Mouse (Mus musculus): ENCODE results near the gene Ak9.

Gene Ak9

DNA sequence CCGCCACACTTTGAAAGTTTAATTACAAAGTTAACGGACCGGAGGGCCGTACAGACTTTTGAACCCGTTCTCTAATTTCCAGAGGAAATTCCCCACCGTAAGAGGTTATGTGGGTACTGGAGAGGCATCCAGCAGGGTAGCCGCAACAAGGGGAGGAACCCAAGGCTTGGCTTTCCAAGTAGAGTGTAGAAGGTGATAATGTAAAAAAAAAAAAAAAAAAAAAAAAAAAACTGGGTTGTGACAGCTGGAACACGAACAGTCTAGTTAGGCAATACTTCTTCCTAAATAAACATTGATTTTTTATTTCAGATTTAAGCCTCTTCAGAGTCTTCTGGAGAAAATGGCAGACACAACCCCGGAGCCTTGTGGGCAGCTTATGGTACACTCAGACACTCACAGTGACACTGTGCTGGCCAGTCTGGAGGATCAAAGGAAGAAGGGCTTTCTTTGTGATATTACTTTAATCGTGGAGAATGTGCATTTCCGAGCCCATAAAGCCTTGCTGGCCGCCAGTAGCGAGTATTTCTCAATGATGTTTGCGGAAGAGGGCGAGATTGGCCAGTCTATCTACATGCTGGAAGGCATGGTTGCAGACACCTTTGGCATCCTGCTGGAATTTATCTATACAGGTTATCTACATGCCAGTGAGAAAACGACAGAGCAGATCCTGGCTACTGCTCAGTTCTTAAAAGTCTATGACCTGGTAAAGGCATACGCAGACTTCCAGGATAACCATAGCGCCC, 147.2 kb downstream of the Ak9 start:
- no peak for DNase-seq (ENCODE audit: low read depth, low spot score)

DNA sequence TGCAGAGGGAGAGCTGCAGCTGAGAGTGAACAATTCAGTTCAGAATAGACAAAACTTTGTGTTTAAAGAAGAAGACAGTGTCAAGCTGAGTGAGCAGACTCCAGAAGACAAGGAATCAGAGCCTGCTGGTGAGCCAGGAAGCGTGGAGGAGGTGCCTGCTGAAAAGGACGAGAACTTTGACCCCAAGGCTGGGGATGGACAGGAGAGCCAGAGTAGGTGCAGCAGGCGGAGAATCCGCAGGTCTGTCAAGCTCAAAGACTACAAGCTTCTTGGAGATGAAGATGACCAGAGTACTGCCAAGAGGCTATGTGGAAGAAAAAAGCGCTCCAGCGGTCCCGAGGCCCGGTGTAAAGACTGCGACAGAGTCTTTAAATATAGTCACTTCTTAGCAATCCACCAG, 147.9 kb downstream of the Ak9 start:
- no peak for DNase-seq (ENCODE audit: low read depth, low spot score)

DNA sequence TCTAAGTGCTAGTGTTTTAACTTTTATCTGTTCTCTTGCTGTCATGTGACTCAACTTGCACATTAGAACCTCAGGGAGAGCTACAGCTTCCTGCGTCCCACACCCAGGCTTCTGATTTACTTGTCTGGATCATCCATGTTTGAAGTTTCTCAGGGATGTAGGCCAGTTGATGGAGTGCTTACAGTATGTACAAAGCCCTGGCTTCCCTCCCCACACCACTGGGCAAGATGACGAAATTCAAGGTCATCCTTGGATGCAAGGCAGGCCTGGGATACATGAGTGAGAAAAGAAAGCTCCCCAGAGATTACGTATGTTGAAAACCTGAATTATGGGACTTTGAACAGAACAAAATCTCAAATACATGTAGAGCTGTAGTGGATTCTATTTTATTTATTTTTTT, 149.0 kb downstream of the Ak9 start:
- no peak for DNase-seq (ENCODE audit: low read depth, low spot score)

DNA sequence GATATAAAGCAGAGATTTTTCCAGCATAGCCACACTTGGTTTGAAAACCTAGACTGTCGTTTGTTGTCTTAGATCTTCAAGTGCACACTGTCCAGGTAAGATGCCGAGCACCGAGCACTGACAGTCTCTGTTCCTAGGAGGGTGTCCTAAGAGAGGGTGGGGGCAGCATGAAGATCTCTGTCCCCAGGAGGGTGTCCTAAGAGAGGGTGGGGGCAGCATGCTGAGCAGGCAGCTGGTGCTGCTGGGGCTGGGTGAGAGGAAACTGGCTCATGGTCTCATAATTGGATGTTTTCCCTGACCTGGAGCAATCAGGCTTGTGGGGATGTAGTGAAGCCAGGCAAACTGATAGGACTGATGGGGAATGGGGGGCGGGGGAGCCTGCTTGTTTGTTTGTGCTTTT, 156.2 kb downstream of the Ak9 start:
- DNase-seq (ENCODE audit: low read depth, low spot score), result no peak

DNA sequence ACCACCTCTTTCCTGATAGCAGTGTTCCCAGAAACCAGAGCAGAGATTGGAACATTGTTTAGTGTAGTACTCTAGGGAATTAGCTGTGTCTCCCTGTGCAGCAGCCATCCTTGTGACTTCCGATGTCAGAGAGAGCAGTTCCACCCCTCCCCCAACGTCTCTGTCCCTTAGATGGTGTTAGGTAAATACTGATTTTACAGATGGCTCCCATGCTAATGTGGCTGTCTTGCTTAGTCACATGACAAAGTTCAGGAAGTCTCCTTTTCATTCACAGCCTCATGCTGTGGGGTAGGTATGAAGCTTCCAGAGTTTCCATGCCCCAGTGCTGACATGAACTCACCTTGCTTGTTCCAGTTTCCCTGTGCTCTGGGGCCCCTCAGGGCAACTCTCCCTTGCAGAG, 156.7 kb downstream of the Ak9 start:
- no peak for DNase-seq (ENCODE audit: low read depth, low spot score)

DNA sequence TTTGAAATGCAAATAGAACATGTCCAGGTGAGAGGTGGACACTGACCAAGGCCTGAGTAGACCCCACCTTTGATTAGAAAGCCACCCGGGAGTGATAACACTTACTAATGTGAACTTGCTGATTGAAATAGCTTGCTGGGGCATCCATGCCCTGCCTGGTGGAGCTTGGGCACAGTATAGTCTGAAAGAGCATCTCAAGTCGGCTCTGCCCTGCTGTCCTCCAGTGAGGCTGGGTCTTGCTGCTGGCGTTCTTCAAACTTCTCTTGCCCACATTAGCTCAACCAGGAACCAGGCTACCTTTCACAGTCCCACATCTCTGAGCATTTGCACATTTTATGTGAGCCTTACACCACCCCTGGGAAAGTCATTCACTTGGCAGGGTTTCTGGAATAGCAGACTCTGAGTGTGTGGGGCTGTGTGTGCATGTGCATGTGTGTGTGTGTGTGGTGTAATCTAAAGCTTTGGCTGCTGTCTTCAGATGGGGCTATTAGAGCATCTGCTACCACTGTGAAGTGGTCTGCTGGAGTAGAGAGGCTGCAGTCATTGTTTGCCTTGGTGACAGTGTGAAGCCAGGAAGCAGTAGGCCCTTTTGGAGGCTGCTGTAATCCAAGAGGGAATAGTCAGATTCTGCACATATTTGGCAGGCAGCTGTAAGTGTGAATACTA, 157.4 kb downstream of the Ak9 start:
- no peak for DNase-seq (ENCODE audit: low read depth, low spot score)

DNA sequence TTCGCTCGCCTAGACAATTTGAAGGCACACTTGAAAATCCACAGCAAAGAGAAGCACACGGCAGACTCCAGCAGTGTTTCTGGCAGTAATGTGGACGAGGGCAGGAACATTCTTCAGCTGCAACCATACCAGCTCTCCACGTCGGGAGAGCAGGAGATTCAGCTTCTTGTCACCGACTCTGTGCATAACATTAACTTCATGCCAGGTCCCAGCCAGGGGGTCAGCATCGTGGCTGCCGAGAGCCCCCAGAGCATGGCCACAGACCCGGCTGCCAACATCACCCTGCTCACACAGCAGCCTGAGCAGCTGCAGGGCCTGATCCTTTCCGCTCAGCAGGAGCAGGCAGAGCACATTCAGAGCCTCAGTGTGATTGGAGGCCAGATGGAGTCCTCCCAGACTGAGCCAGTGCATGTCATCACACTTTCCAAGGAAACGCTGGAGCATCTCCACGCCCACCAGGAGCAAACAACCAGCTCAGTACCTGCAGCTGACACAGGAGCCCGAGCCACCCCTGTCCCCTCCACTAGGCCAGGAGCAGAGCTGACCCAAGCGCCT, 160.7 kb downstream of the Ak9 start:
- no peak for DNase-seq (ENCODE audit: low read depth, low spot score)

DNA sequence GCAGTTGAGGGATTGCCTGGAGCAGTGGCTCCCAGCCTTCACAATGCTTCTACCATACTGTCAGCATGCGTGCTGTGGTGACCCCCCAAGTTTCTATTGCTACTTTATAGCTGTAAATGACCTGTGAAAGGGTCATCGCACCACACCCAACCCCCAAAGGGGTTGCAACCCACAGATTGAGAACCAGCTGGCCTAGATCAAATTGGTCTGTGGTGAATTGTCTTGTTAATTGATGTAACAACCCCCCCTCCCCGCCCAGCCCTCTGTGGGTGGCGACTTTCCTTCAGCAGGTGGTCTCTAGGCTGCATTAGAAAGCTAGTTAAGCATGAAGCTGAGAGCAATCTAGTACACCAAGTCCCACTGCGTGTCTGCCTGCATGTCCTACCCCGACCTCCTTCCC, 163.5 kb downstream of the Ak9 start:
- DNase-seq (ENCODE audit: low read depth, low spot score), result no peak

DNA sequence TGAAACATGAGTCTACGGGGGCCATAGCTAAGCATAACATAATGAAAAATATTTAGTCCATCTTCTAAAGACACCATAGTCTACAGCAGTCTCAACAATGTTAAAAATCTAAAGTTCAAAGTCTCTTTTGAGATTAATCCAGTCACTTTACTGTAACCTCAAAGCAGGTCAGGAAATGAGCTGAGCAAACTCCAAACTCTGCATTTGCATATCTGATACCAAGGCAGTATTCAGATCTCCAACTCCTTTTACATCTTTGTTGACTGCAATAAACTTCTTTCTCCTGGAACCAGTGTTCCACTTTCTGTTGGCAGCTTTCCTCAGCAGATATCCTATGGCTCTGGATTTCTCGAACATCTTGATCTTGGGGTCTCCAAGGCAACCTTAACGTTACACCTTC, 166.9 kb downstream of the Ak9 start:
- DNase-seq (ENCODE audit: low read depth, low spot score), result no peak

DNA sequence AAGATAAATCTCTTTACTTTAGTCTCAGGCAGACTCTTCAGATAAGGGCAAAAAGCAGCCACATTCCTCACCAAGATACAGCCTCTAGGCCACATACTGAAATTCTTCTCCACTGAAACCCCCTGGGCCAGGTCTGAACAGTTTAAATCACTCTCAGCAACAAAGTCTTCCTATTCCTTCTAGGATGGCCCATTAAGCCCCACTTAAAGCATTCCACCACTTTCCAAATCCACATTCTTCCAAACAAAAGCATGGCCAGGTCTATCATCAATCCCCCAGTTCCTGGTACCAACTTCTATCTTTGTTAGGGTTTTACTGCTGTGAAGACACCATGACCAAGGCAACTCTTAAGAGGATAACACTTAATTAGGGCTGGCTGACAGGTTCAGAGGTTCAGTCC, 168.8 kb downstream of the Ak9 start:
- DNase-seq (ENCODE audit: low read depth, low spot score), result no peak

DNA sequence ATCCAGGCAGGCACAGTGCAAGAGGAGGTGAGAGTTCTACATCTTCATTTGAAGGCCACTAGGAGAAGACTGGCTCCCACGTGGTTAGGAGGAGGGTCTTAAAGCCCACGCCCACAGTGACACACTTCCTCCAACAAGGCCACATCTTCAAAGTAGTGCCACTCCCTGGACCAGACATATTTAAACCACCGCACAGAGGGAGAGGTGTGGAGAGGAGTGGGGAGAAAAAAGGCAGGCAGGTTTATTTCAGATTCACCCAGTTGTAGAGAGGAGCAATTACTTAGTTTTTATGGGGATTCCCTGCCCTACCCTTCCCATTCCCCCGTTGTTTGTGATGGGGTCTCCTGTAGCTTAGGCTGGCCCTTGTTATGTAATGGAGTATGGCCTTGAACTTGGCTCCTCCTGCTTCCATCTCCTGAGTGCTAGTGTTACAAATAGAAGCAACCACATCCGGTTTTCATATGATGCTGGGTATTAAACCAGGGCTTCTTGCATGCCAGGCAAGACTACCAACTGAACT, 169.2 kb downstream of the Ak9 start:
- DNase-seq (ENCODE audit: low read depth, low spot score), result peak; percentile 55

DNA sequence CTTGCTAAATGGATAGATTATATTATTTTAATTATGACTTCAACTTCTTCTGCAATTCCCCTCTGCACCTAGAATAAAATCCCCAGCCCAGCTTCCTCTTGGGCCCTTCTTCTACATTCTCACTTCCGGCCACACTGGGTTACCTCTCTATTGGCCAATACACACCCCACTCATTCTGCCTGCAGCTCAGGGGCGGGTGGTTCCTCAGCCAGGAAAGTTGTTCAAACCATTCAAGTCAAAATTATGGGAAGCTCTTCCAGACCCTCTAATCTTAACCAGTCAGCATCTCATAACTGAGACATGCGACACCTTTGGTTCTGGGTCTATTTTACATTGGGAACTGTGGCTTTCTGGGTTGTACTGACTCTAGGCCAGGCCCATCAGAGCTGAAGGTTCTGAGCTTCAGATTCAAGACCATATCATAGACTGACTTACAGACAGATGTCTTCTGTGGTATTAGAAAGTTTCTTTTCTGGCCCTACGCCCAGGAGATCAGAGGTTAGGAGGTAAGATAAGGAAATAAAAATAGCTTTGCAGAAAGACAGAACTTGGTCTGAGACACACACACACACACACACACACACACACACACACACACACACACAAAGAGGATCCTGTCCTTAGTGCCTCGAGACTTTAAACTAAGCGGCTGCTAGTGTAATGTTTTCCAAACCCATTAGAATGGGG, 170.1 kb downstream of the Ak9 start:
- peak; percentile 69 for DNase-seq (ENCODE audit: low read depth, low spot score)

DNA sequence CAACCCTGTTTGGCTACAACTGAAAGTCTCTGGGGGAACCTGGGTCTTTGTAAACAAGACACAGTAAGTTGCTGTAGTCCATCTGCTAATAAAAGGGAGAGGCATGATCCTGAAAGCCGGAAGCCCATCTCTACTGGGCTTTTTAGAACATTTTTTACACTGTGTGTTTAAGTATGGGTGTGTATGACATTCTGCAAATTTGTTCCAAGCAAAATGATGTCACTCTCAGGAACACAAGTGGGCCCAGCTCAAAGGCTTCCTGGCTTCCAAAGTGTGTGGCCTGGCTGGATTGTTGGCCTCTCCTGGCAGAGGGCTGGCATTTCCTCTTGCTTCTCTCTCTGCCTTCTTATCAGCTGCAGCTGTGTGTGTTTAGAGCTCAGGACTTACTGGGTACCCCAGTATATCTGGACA, 171.2 kb downstream of the Ak9 start:
- no peak for DNase-seq (ENCODE audit: low read depth, low spot score)

DNA sequence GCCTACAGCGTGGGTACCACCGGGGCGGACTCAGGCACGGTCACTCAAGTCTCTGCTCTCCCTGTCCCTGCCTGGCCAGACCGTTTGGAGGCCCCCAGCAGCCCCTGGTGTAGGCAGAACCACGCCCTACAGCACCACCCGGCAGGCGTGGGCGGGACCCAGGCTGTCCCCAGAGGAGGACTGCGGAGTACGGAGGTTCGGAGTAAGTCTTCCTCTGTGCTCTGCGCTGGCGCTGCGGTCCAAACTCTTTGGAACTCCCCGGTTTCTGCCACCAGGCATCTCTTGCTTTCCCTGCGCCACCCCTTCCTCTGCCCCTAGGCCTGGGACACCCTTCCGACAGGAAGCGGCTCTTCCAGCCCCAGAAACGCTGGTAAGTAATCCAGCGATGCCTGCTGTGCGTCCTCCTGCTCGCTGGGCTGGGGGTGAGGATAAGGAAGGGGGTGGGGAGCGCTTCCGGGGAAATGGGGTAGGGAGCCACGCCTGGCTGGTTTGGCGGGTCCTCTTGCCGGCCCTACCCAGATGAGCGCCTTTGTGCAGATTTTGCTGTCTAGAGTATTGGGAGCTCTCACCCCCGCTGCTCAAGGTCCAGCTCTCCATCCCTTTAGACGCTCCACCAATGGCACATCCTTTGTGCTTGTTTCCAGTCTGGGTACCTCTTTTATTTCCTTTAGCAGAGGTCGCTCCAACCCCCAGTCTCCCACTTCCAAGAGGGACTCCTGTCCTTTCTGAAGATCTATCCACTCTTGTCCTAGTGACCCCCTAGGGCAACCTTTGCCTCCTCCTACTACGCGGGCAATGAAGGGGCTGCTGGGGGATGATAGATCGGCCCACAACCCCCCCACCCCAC, 172.6 kb downstream of the Ak9 start, which contains the start of gene Mical1:
Mical1 (plus strand) TSS at position 144 of the 847 bp plus-strand sequence.
- DNase-seq (ENCODE audit: low read depth, low spot score), result peak; percentile 82

DNA sequence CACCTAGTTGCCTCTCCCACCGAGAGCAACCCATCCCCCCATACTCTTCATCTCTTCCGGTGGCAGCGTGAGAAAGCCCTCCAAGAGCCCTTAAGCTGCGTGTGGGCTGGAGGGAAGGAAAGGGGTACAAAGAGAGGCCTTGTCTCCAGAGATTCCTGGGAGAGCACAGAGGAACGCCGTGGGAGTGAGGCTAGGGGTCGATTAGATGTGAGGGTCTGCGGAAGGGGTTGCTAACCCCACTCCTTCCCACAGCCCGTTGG, 173.2 kb downstream of the Ak9 start:
- no peak for DNase-seq (ENCODE audit: low read depth, low spot score)

DNA sequence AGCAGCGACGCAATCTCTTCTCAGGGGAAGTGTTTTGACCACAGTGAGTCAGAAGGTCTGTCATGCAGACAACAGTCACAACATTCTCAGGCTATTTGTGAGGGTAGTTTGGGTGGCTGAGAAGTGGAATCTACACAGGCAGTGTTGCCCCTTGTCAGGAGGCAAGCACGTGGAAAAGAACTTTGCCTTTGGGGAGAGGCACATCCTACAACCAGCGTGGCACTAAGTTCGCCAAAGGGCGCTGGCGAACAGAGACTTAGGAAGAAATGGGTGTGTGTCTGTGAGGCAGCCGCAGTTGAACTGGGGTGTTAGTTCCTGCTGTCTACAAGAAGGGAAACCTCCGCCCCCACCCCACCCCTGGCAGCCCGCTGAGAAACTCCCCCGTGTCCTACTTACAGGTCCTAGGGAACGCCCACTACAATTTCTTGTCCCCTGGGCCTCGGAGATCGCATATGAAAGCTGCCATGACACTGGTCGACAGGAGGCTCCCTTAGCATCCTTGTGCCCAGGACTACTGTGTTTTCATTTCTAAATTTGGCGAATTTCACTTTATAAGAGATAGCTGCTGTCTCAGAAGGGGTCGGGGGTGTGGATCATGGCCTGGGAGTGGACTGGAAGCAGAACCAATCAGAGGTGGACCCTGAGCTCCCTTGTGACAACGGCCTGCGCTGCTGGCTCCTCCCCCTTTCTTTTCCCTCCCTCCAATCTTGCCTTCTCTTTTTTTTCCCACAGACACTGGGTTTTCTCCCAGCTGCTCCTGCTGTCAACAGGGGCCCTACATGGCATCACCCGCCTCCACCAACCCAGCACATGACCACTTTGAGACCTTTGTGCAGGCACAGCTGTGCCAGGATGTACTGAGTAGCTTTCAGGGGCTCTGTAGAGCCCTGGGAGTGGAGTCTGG, 173.8 kb downstream of the Ak9 start:
- DNase-seq (ENCODE audit: low read depth, low spot score), result peak; percentile 67

DNA sequence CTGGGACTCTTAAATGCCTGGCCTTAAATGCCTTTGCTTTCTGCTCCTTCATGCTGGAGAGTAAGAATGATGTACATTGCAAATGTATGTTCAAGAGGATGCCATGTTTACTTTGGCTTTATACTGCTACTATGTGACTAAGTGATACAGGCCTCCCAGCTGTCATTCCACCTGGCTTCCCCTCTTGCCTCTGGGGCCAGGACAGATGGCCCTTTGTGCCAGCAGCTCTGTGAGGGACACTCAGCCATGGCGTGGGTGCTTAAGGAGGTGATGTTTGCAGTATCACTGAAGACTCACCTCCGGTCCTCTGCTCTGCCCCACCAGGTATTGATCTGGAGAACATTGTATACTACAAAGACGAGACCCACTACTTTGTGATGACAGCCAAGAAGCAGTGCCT, 176.2 kb downstream of the Ak9 start:
- no peak for DNase-seq (ENCODE audit: low read depth, low spot score)

DNA sequence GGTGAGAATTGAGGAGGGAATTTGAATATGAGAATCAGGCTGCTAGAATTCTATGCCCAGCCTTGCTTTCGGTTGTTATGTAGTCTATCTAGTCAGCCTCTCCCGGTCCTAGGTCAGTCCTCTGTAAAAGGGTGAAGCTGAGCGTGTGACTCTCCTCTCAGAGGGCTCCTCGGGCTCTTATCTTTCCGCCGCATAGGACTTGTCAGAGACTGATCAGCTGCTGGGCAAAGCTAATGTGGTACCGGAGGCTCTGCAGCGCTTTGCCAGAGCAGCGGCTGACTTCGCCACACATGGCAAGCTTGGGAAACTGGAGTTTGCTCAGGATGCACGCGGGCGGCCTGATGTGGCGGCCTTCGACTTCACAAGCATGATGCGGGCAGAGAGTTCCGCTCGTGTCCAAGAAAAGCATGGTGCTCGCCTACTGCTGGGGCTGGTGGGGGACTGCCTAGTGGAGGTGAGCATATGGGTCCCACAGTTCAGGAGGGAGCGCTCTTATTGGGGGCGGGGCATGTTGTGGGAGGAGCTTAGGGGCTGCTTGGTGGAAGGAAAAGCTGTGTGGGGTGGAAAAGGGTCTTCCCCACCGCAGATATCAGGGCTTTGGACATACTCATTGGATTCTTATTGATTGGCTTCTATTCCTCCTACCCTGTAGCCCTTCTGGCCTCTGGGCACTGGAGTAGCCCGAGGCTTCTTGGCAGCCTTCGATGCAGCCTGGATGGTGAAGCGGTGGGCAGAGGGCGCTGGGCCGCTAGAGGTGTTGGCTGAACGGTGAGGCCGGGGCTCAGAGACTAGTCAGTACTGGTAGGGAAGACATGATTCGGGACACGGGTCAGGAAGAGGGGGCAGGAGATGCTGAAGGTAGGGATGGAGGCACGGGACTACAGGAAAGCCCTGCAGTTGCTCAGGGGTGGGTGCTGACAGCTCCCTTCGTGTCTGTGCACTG, 177.4 kb downstream of the Ak9 start:
- DNase-seq (ENCODE audit: low read depth, low spot score), result no peak

DNA sequence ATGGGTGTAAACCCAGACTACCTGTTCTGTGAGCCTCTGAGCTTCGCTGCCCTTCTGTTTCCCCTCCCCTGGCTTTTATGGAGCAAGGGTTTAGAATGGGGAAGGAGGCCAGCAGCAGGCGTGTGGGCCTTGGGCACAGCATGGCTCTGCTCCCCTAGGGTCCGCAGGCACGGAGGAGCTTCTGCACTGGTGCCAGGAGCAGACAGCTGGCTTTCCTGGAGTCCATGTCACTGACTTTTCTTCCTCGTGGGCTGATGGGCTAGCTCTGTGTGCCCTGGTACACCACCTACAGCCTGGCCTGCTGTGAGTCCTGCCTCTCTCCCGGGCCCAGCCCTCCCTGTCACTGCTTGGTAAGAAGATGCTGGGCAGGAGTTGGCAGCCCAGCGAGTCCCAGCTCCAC, 178.7 kb downstream of the Ak9 start:
- no peak for DNase-seq (ENCODE audit: low read depth, low spot score)
